In the genomic region with DNA sequence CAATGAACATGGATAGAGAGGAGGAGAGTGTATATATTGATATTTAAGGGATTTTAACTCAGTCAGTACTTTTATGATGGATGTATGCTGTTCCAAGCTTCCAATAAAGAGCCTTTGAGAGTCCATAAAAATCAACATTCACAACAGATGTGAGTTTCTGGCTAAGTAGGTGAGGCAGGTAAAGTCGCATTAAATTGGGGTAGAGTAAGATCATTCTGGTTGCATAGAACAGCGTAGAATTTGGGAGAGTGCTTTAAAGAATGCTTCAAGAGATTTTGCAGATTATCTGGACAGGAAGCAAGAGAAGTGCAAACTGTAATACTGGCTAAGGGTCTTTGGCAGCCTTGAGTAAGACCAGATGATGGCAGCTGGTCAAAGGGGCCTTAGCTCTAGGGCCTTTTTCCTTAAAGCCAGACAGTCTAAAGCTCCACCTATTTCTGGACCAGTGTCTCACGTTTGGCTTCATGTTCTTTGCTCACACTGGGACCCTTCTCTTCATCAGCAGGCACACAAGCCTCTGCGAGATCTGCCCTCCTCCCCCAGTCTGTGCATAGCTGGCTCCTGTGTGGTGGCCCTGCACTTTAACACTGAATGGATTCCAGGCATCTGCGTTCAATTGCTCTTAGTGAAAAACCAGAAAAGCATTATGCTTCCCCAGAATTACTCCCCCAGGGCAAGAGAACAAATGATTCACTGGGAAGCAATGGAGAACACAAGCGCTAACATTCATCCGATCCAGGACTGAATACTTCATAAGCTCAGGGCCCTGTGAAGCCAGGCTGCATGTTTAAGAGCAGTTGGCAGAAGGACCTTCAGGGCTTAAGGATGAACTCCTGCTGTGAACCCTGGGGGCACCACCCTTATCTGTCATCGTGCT, we compare ENCODE assay signal across 24 mouse cellular contexts.
A peak's percentile ranks its signal among the peaks of the same experiment; 100 is the strongest.
DNase-seq lines count a peak whose midpoint lies in the region; ATAC-seq and TF ChIP-seq lines count a peak whose summit lies in the region.
"Had no signal": no experiment of that assay in that cellular context is flagged by ENCODE, and none has a peak within 500 bp of the region (broad histone marks: within the 10 kb centered on the region; RNA-seq: fewer than 3 reads in every experiment).

No protein-coding gene starts in this region.

- no peak for DNase-seq in midbrain, embryonic 11.5 days (ENCODE audit: low spot score, missing footprints)
- peak; percentile 40 for DNase-seq in embryonic facial prominence, embryonic 11.5 days (ENCODE audit: low spot score)
- DNase-seq in gastrocnemius, adult 2 months = peak; percentile 37
- no peak for DNase-seq in lung, postnatal 4 days
- DNase-seq: adrenal gland, postnatal 10 days; cerebellum, adult 11 months; heart, postnatal 36 days; kidney, postnatal 4 days; lung, adult 2 months; lung, postnatal 36 days; right cerebral cortex, adult 18-20 months had no signal

- H3K4me1 ChIP-seq in midbrain, embryonic 16.5 days (ENCODE audit: control insufficient read depth, insufficient read depth, low read length) = peaks cover 5% of the 10 kb centered on the region; the same call in 1 of the 2 replicates
- H3K4me1 ChIP-seq in midbrain, embryonic 11.5 days (ENCODE audit: control insufficient read depth, insufficient read depth, low read length) = no peaks in the 10 kb centered on the region
- no peaks in the 10 kb centered on the region for H3K4me1 ChIP-seq in embryonic facial prominence, embryonic 11.5 days (ENCODE audit: control insufficient read depth, insufficient read depth, low read length)
- H3K4me1 ChIP-seq in limb, embryonic 15.5 days = peaks cover 3% of the 10 kb centered on the region; the same call in 1 of the 2 replicates
- no peaks in the 10 kb centered on the region for H3K4me1 ChIP-seq in liver, embryonic 12.5 days
- H3K4me1 ChIP-seq: heart, embryonic 13.5 days; kidney, embryonic 15.5 days; midbrain, embryonic 12.5 days had no signal

- no peak overlapping the region; the same call in 1 of the 2 replicates for H3K27ac ChIP-seq in midbrain, embryonic 16.5 days (ENCODE audit: low read length)
- H3K27ac ChIP-seq in midbrain, embryonic 11.5 days (ENCODE audit: low read depth, low read length) = no peak overlapping the region
- no peak overlapping the region for H3K27ac ChIP-seq in embryonic facial prominence, embryonic 11.5 days (replicated peaks; ENCODE audit: low read depth, low read length)
- H3K27ac ChIP-seq in gastrocnemius, adult 2 months = no peak overlapping the region
- peak overlapping the region; percentile 47 for H3K27ac ChIP-seq in limb, embryonic 15.5 days
- H3K27ac ChIP-seq in liver, embryonic 12.5 days = no peak overlapping the region
- H3K27ac ChIP-seq: heart, embryonic 13.5 days; hindbrain, embryonic 14.5 days; kidney, embryonic 15.5 days; midbrain, embryonic 12.5 days had no signal

- no peak for TF ChIP-seq CTCF in gastrocnemius, adult 2 months (IDR thresholded peaks at IDR 0.05)

- intact Hi-C loops in gastrocnemius, adult 2 months (cut with DNase I) = no loop called here

- no peak overlapping the region for H3K4me3 ChIP-seq in midbrain, embryonic 16.5 days (ENCODE audit: low read depth, low read length)
- H3K4me3 ChIP-seq in midbrain, embryonic 11.5 days (ENCODE audit: low read depth, low read length) = no peak overlapping the region
- H3K4me3 ChIP-seq in embryonic facial prominence, embryonic 11.5 days (ENCODE audit: low read depth, low read length) = no peak overlapping the region
- H3K4me3 ChIP-seq in gastrocnemius, adult 2 months = no peak overlapping the region; the same call in 1 of the 2 replicates
- no peak overlapping the region for H3K4me3 ChIP-seq in limb, embryonic 15.5 days
- H3K4me3 ChIP-seq in liver, embryonic 12.5 days = no peak overlapping the region
- H3K4me3 ChIP-seq: heart, embryonic 13.5 days; kidney, embryonic 15.5 days; midbrain, embryonic 12.5 days; myocyte had no signal

- H3K36me3 ChIP-seq in midbrain, embryonic 16.5 days (ENCODE audit: control insufficient read depth, insufficient read depth, low read length) = no peaks in the 10 kb centered on the region
- no peaks in the 10 kb centered on the region for H3K36me3 ChIP-seq in midbrain, embryonic 11.5 days (ENCODE audit: control insufficient read depth, insufficient read depth, low read length)
- H3K36me3 ChIP-seq in embryonic facial prominence, embryonic 11.5 days (replicated peaks; ENCODE audit: control insufficient read depth, insufficient read depth, low read depth, low read length) = no peaks in the 10 kb centered on the region
- no peaks in the 10 kb centered on the region for H3K36me3 ChIP-seq in limb, embryonic 15.5 days
- no peaks in the 10 kb centered on the region for H3K36me3 ChIP-seq in liver, embryonic 12.5 days
- H3K36me3 ChIP-seq: heart, embryonic 13.5 days; kidney, embryonic 15.5 days; midbrain, embryonic 12.5 days had no signal

- no peaks in the 10 kb centered on the region for H3K9me3 ChIP-seq in midbrain, embryonic 16.5 days (replicated peaks; ENCODE audit: control insufficient read depth, low read length, poor library complexity, severe bottlenecking)
- no peaks in the 10 kb centered on the region for H3K9me3 ChIP-seq in midbrain, embryonic 11.5 days (ENCODE audit: control insufficient read depth, low read length)
- H3K9me3 ChIP-seq in embryonic facial prominence, embryonic 11.5 days (replicated peaks; ENCODE audit: control insufficient read depth, low read length) = no peaks in the 10 kb centered on the region
- no peaks in the 10 kb centered on the region for H3K9me3 ChIP-seq in limb, embryonic 15.5 days
- H3K9me3 ChIP-seq in liver, embryonic 12.5 days (replicated peaks) = 0 out of 2 replicates have a peak, but pooled peaks cover 5% of the 10 kb centered on the region
- H3K9me3 ChIP-seq: heart, embryonic 13.5 days; kidney, embryonic 15.5 days; midbrain, embryonic 12.5 days had no signal

- no peaks in the 10 kb centered on the region for H3K27me3 ChIP-seq in midbrain, embryonic 16.5 days (ENCODE audit: control insufficient read depth, insufficient read depth, low read depth, low read length)
- no peaks in the 10 kb centered on the region for H3K27me3 ChIP-seq in midbrain, embryonic 11.5 days (ENCODE audit: control insufficient read depth, insufficient read depth, low read length)
- no peaks in the 10 kb centered on the region for H3K27me3 ChIP-seq in embryonic facial prominence, embryonic 11.5 days (ENCODE audit: control insufficient read depth, insufficient read depth, low read length)
- H3K27me3 ChIP-seq in limb, embryonic 15.5 days = no peaks in the 10 kb centered on the region
- no peaks in the 10 kb centered on the region for H3K27me3 ChIP-seq in liver, embryonic 12.5 days (replicated peaks)
- H3K27me3 ChIP-seq: heart, embryonic 13.5 days; kidney, embryonic 15.5 days; midbrain, embryonic 12.5 days had no signal

- no peak overlapping the region for H3K4me2 ChIP-seq in midbrain, embryonic 16.5 days (ENCODE audit: low read length)
- H3K4me2 ChIP-seq in midbrain, embryonic 11.5 days = no peak overlapping the region
- no peak overlapping the region for H3K4me2 ChIP-seq in embryonic facial prominence, embryonic 11.5 days (ENCODE audit: low read depth, low read length)
- no peak overlapping the region for H3K4me2 ChIP-seq in limb, embryonic 15.5 days
- H3K4me2 ChIP-seq in liver, embryonic 12.5 days = no peak overlapping the region
- H3K4me2 ChIP-seq: heart, embryonic 13.5 days; hindbrain, embryonic 14.5 days; kidney, embryonic 15.5 days; liver, embryonic 11.5 days; midbrain, embryonic 12.5 days had no signal

- H3K9ac ChIP-seq in midbrain, embryonic 16.5 days (ENCODE audit: low read depth, low read length) = 0 out of 2 replicates have a peak overlapping the region, but pooled peaks have one; percentile 10
- H3K9ac ChIP-seq in midbrain, embryonic 11.5 days (ENCODE audit: low read length) = no peak overlapping the region
- H3K9ac ChIP-seq in embryonic facial prominence, embryonic 11.5 days (replicated peaks; ENCODE audit: low read length) = no peak overlapping the region
- H3K9ac ChIP-seq in limb, embryonic 15.5 days = no peak overlapping the region
- H3K9ac ChIP-seq in liver, embryonic 12.5 days = no peak overlapping the region
- H3K9ac ChIP-seq: heart, embryonic 13.5 days; hindbrain, embryonic 14.5 days; kidney, embryonic 15.5 days; midbrain, embryonic 12.5 days had no signal

- ATAC-seq in midbrain, embryonic 16.5 days = no peak
- ATAC-seq in midbrain, embryonic 11.5 days (ENCODE audit: low FRiP score) = no peak
- no peak for ATAC-seq in embryonic facial prominence, embryonic 11.5 days (replicated peaks; ENCODE audit: insufficient number of reproducible peaks, low FRiP score, low TSS enrichment, low read depth)
- ATAC-seq in limb, embryonic 15.5 days (ENCODE audit: insufficient number of reproducible peaks, low FRiP score, low TSS enrichment, low read depth) = peak; percentile 96
- no peak for ATAC-seq in megakaryocyte, adult 5-6 weeks (ENCODE audit: poor library complexity, severe bottlenecking)
- ATAC-seq in liver, embryonic 12.5 days = no peak
- ATAC-seq: activated CD4-positive, CD25-positive, alpha-beta regulatory T cell, adult 4 months; forebrain, embryonic 14.5 days; Patski had no signal

- 57% methylated on average over 8 of the region's 8 CpGs for WGBS in midbrain, embryonic 16.5 days
- 69% methylated on average over 8 of the region's 8 CpGs for WGBS in midbrain, embryonic 11.5 days
- 42% methylated on average over 8 of the region's 8 CpGs for WGBS in embryonic facial prominence, embryonic 11.5 days
- WGBS in limb, embryonic 15.5 days = 29% methylated on average over 8 of the region's 8 CpGs
- WGBS in liver, embryonic 12.5 days (ENCODE audit: insufficient replicate concordance) = 62% methylated on average over 8 of the region's 8 CpGs

Comparison
In these comparisons a context has a peak if more than half of its experiments do, and no peak if none do; other contexts are left out.
1. DNase-seq: peak in embryonic facial prominence, embryonic 11.5 days (single experiment) and gastrocnemius, adult 2 months (single experiment); none in midbrain, embryonic 11.5 days (single experiment) and lung, postnatal 4 days (0 of 2).